Mouse (Mus musculus) thymus, adult 2 months (tissue): ENCODE data around the gene Stx6.

ENCODE experiments used
- CTCF ChIP-seq: fragments of 200-500 bp; IDR thresholded peaks from 2 replicates; pipeline ENCODE4 v1.5.1; 2012; ENCODE audit warnings: mild to moderate bottlenecking, control low read depth, low read length, moderate library complexity, borderline replicate concordance; ENCODE audit not compliant: control insufficient read depth, poor library complexity, insufficient read depth; ENCODE audit errors: extremely low read depth
- POLR2A ChIP-seq: fragments of 200-500 bp; IDR thresholded peaks from 2 replicates; pipeline ENCODE4 v1.6.1; 2012; ENCODE audit warnings: mild to moderate bottlenecking, low read length, control low read depth, moderate library complexity; ENCODE audit not compliant: control insufficient read depth, poor library complexity, insufficient read depth; ENCODE audit errors: extremely low read depth

- TF ChIP-seq CTCF: no peak
- no peak for TF ChIP-seq POLR2A
These were observed 44.0 kb downstream of the Stx6 start for GRCm38 (mm10) chr1:155202472-155202871.
